Mouse (Mus musculus): ENCODE data around the gene Gli2.

DNA sequence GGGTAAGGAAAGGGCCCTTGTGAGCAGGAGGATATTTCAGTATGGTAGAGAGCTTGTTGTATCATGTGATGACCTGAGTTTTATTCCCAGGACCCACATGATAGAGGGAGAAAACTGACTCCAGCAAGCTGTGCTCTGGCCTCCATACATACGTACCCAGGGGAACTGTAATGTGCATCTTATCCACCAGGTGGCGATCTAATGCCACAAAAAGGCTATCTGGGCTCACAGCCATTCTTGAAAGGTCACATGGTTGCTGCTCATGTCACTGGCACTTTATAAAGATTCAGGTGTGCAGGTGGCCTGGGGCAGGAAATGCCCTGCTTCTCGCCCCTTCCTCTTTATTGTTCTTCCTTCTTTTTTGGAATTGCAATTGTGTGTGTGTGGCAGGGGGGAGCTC is 34.1 kb upstream of the Gli2 start:
- peak; percentile 34; the same call in 1 of the 2 replicates for TF ChIP-seq CTCF (IDR thresholded peaks at IDR 0.05; ENCODE audit: borderline replicate concordance, insufficient read depth, low read length)
- no peak for TF ChIP-seq POLR2A (IDR thresholded peaks at IDR 0.05; ENCODE audit: low read depth, low read length)
